Mouse (Mus musculus) mouse embryonic stem cell (cell line): ENCODE data around the gene Cnot6.

Experiments
- in situ Hi-C, 2 experiments: fragments of 300-500 bp; cut with MboI; formaldehyde crosslinking; loops; 1 replicate in 1 of 2; 3 replicates in 1 of 2; pipeline ENCODE4 v1.14.3; 2019 to 2020; ENCODE audit warnings: low sequenced_read_pairs in 2 of 2, low pct_unique_long_range_greater_than_20kb in 1 of 2, mixed read lengths in 1 of 2; ENCODE audit not compliant: unreplicated experiment in 1 of 2

The Cnot6 gene

DNA sequence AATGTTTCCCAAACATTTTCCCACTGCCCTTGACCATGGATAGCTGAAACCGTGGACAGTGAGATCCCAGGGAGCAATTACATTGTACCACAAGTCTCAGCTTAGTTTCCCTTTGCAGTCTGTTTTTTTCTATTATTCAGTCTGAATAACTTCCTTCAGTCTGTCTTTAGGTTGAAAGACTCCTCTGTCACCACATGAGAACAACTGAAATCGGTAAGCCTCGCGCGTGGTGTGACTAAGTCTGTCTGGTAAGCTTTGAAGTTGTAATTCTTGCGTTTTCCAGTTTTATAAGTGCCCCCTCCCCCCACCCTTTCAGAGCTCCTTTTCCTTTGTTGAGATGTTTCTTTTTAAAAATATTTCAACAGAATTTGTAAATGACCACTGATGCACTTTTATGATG lies 10.2 kb upstream of the Cnot6 start:
- in situ Hi-C loops: loop anchor here in 1 of 2 experiments (10.0 kb wide), 1 partner anchor 112 kb away; no protein-coding TSS in a partner anchor

DNA sequence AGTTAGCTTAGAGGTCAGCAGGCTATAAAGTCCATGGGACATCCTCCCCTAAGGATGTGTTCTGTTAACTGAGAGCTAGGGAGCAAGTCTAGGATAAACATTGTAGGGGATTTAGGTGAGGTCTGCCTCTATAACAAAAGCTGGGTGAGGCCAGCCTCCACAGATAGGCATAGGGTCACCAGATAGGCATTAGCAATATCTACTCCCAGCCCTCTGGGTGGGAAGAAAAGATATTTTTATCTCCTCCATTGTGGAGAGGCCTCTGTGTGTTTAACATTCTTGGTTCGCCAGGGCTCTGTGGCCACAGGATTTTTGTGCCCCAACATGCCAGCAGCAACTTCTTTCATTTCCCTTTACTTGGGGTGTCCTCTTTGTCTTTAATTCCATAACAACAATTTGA lies 8.8 kb upstream of the Cnot6 start:
- in situ Hi-C loops: loop anchor here in 1 of 2 experiments (10.0 kb wide), 1 partner anchor 113 kb away; no protein-coding TSS in a partner anchor

DNA sequence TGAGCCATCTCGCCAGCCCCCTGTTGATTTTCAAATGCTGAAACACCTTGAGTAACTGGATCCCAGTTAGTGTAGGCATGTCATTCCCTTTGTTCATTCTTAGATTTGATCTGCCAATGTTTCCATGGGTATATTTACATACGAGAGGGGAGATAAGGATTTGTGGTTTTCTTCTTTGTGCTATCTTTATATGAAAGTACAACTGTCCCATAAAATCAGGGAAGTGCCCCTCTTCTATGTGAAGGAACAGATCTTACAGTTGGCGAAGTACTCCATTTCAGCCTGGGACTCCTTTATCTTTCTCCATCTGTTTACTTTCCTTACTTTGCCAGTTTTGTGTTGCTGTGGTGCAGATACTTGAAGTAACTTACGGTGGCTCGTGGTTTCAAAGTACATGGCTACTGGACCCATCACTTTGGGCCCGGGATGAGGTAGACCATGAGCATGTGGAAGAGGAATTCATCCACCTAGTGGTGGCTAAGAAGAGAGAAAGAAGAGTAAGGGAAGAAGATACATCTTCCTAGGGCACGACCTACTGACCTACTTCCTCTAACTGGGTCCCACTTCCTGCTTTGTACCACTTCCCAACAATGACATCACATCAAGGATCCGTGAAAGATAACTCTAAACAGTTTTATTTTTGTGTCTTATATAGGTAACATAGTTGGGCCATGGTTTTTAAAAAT lies 7.1 kb upstream of the Cnot6 start:
- in situ Hi-C loops: loop anchor here in 1 of 2 experiments (10.0 kb wide), 1 partner anchor 115 kb away; no protein-coding TSS in a partner anchor

DNA sequence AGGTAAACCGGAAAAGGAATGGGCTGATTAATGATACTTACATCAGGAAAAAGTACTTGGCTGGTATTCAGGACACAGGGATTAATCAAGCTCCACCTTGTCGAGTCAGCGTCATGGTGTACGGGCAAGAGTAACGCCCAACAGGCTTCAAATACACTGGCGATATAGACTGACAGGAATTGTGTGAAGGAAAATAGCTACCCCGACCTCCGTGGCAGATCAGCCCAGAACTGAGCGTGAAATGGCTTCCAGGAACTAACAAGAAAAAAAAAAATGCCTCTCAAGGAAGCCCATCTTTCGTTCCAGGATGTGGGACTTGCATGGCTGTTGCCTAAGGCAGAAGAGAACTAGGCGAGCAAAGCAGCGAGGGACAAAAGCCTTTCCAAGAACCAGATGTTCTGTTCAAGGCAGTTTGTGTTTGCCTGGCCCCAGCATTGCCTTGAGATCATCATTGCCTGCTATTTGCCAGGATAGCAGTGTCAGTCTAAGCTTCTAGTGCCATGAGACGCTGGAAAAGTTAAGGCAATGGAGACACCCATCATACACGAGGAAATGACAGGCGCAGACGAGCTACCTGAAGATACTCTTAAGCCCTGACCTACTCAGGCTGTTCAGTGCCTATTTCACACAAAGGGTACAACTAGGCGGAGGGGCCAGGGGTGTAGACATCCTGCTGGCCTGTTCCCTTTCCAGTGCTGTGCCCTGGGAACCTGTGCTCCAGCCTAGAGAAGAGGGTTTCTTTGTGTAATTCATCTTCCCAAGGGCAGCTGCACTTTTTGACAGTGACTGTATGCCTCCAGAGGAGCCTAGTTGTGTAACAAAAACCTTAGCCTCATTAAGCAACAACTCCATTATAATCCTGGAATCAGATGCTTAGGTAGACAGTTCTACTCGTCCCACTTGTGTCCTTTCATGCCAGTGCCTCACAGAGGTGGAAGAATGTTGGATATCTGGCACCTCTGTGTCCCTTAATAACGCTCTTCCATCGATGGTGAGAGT lies 1.1 kb upstream of the Cnot6 start:
- in situ Hi-C loops: no loop called here

DNA sequence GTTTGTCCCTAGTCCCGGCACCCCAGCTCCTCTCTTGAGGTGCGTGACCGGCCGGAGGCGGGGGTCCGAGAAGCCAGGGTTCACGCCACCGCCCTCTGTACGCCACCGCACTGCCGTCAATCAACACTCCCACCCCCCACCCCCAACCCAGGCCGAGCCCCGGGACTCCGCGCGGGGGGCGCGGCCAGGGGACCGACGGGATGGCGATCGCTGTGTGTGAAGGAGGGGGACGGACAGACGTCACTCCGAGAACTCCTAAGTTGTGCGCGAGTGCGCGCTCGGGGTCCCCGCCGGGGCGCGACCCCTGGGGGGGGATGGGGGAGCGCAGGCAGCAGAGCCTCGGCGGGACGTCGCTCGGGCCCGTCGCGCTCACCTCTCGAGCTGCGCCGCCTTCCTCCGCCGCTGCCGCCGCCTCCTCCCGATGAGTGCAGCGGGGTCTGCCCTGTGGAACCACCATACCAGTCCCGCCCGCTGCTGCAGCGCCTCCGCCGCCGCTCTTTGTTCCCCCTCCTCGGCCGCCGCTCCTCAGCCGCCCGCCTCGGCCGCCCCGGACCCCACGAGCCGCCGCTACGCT lies 455 bp downstream of the Cnot6 start:
- in situ Hi-C loops: no loop called here

DNA sequence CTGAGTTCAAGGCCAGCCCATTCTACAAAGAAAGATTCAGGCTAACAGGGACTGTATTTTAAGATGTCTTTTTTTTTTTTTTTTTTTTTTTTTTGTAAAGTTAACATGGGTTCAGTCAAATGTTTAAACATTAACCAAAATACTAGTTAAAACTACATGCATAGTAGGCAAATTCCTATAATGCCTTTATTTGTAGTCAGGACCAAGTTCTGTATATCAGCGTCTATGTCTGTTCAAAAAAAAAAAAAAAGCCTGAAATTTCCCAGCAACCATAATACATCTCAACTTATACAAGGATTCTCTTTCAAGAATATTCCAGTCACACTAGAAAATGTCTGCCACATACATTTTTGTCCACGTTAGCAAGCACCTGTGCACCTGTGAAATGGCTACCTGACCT lies 1.9 kb downstream of the Cnot6 start:
- in situ Hi-C loops: no loop called here

DNA sequence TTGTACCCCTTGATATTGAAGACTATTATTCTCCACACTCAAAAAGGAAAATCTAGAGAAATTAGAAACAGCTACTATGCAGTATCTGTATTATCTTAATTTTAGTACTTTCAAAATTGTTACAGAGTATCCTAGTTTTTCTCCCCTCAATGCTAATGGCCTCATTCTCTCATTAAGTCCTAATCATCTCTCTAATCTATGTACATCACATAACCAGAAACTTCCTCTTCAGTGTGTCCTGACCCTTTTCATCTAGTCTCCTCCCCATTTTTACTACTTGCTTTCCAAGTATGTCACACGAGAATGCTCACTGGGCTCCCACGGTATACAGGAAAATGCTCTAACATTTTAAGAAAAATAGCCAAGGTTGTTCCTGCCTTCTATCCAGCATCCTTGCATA lies 4.7 kb downstream of the Cnot6 start:
- in situ Hi-C loops: no loop called here

DNA sequence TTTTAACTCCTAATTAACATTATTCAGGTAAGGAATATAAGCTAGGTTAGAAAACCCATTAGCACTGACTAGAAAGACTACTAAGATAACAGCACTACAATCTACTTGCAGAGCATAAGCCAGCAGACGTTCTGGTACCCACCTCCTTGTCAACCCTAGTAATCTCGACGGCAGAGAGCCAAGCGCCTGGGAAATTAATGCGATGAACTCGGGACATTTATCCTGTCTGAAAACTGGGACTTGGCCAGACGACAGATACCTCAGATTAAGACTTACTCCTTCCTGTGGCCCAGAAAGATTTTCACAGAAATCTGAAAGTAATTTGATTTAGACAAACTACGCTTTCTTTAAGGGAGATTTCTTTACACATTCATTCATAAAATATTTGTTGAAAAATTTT lies 7.7 kb downstream of the Cnot6 start:
- in situ Hi-C loops: no loop called here

DNA sequence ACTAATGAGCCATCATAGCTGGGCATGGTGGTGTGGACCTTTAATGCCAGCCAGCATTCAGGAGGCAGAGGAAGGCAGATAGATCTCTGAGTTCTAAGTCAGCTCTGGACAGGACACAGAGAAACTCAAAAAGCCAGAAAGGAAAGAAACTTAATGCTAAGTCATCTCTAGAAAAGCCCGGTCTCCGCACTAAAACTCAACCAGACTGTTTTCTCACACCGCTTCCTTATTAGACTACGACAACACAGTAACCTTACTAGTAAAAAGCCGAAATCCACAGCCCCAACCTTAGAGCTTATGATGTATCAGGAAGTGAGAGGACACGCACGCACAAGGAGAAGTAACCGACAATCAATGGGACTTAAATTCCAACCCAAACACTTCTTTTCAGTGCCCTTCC lies 10.5 kb downstream of the Cnot6 start:
- in situ Hi-C loops: no loop called here

DNA sequence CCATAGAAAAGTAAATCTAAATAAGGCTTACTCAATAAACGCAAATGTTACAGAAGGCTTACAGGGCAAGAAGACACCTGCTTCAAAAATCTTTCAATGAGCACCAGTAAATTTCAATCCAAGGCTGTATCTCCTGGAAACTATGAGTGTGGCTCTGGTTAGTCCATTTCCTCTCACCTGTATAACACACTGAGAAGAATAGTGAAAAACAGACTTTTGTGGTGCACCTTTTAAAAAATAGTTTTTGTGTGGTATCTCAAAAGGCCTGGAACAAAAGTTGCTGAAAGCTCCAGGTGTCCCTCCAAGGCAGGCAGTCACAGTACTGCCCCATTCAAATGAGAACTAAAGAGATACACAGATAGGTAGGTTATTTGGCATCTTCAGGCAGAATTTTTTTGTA lies 13.4 kb downstream of the Cnot6 start:
- in situ Hi-C loops: no loop called here

DNA sequence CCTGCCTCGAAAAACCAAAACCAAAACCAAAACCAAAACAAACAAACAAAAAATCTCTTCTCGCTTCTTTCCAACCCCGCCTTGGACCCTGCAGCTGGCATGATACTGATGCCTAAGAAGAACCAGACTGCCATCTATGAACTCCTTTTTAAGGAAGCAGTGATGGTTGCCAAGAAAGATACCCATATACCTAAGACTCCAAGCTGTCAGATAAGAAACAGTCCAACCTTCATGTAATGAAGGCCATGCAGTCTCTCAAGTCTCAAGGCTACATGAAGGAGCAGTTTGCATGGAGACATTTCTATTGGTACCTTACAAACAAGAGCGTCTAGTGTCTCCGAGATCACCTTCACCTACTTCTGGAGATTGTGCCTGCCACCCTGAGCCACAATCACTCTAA lies 14.7 kb downstream of the Cnot6 start:
- in situ Hi-C loops: no loop called here

DNA sequence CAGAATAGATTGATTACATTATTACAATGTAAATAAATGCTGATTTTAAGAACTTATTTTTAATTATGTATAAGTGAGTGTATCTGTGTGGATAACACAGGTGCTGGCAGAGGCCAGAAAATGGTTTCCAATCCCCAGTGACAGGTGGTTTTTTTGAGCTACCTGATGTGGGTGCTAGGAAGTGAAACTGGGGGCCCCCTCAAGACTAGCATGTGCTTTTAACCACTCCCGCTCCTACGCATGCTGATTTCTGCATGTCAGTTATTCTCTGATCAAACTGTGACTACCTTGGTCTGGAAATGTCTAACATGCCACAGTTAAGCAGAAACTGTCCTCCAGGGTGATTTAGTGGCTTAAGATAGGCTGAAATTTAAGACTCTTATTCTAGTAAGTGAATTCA lies 16.1 kb downstream of the Cnot6 start:
- in situ Hi-C loops: no loop called here

DNA sequence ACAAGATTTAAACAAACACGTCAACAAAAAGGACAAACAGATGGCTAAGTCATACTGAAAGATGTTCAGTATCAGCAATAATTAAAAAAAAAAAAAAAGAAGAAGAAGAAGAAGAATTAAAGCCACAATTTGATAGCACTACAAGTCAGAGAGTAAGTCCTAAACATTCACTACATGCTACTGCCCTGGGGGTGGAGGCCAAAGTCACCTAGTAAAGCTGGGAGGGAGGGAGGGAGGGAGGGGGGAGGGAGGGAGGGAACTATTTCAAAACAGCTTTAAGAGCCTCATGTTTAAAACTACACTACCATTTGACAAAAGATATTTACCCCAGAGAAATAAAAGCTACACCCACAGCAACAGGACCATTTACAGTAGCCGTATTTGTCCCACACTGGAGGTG lies 16.8 kb downstream of the Cnot6 start:
- in situ Hi-C loops: no loop called here

DNA sequence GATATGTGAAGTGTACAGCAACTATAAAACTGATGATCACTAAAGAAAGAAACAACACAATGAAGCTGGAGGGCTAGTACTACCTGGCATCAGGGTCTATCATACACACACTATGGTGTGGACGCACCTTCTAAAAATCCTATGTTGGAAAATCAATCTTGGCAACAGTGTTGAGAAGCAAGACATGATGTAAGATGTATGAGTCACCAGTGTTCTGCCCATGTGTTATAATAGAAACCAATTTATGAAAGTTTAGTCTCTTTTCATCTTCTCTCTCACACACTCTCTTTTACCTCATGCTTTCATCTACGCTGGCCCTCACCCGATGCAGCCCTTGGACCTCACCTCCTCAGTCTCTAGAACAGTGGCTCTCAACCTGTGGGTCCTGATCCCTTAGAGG lies 17.5 kb downstream of the Cnot6 start:
- in situ Hi-C loops: no loop called here

DNA sequence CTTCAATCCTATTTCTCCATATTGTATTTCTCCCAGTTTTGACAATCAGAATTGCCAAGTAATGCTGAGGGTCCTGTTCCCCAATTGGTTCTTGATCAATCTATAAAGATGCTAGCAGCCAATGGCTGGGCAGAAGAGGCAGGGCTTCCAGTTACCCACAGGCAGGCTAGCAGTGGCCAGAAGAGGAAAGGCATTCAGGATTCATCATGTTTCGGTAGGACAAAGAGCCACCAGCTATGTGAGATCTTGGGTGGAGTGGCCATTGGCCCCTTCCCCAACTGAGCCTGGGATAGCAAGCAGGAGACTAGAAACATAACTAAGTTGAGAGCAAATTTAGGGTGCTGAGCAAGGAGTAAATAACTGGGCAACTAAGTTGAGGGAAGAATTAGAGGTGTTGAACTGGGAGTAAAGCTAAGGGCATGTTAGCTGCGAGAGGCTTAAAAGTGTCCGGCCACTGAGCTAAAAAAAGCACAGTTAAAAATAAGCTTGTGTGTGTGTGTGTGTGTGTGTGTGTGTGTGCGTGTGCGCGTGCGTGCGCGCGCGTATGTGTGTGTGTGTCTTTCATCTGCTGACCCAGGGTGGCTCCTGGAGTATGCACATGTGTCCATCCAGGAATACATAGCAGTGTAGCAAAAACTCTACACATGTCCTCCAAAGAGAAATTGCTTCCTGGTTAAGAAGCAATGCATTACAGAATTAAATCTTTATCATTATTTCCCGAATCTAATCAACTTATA lies 28.1 kb downstream of the Cnot6 start:
- in situ Hi-C loops: no loop called here

DNA sequence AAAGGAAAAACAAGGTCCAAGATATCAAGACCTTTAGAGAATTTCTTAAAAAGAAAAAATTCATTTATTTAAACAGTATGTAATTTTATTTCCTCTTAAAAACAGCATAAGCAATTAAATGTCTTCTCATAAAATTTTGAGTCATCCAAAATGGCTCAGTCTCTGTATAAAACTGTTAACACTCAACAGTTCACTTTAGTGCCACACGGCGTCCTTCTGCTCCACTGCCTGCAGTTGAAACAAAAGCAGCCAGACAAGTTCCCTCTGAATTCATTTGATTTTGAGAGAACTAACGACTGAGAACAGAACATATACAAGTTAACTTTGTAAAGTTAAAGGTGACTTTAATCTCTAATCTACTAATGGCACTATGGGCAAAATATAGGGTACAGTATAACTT lies 39.1 kb downstream of the Cnot6 start:
- in situ Hi-C loops: no loop called here

DNA sequence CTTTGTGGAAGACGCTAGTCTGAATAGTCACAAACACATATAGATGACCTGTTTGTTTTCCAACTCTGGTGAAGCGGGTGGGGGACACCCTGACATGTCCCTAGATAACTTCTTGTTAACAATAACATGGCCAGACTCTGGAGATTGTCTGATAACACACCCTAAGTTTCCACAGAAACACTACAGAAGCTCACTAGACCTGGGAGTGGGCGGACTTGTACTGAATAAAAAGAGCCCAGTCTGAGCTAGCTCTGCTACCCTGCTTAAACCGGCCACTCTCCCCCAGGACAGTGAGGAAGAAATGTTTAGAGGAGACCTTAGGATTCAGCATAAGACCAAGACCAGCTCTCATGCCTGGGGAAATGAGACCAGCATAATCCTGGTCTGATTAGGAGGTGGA lies 47.1 kb downstream of the Cnot6 start:
- in situ Hi-C loops: no loop called here

DNA sequence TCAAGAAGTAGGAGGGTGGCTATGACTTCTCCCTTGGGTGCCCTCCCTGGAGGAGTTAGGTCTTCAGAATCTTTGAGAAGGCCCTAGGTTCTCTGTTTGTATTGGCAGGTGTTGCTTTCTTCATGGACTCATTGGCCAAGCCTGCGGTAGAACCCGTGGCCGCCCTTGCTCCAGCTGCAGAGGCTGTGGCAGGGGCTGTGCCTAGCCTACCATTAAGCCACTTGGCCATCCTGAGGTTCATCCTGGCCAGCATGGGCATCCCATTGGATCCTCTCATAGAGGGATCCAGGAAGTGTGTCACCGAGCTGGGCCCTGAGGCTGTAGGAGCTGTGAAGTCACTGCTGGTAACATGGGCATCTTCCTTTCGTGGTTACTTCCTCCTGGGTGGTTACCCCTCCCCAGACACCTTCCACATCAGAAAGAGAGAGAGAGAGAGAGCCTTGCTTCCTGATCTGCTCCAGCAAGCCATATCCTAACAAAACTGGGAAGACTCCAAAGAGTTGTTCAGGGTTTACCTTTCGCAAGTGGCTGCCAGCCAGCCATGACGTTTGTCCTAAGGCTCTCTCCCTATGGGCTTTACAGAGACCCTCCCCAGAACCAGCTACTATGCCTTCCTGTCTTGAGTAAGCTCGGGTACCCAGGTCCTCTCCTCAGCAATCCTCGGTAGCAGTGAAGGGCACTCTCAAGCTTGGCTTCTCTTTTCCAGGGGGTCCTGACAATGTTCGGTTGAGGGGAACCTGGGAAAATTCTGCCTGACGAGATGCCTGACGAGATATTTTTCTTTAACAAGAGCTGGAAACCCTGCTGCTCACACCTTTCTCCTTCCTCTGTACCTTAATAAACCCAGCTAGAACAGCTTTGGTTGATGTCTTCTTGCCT lies 48.0 kb downstream of the Cnot6 start:
- in situ Hi-C loops: no loop called here
